Mouse (Mus musculus): ENCODE data around the gene Wdsub1. TPM values are rescaled to one million over a fixed set of nuclear protein-coding genes. Genes with fewer than 3 reads are reported as not detected.

Gene Wdsub1
- polyA plus RNA-seq (2015; fragmentation: Nextera tagmentation; extraction: Ambion mirVana): 41.9 and 47.4 TPM in 2 replicates

DNA sequence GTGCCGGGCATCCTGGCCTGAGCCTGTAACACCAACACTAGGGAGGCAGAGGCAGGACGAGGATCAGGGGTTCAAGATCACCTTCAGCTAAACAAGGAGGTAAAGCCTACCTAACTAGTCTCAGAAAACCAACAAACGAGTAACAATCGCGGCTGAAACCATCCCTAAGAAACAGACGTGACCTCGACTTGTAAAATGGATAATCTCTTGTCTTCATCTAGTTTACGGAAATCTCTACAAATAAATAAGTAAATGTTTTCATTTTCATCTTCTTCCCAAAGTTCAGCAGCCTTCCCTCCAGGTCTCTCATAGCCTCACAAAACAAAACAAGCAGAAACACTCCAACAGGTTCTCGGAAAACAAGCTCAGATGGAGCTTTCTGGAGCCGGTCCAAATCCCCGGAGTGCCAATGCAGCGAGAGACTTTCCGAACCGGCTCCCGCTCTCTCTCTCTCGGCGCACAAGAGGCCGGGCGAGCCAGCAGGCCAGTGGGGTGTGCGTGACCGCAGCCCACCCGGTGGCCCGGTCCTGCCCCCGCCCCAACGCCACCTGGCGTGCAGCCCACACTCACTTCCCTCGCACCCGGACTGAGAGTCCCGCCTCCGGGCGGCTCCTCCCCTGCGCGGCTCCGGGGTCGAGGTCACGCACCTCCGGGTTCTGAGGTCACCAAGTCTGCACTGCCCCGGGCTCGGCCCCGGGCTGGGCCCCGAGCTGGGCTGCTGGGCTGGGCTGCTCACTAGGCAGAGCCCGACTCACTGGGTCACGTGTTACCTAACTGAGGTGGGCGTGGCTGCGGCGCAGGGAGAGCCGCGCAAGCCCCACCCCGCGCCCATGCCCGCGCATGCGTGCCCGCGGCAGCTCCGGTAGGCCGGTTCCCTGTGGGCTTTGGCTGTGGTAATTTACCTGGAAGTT, at the start of gene Wdsub1:
Gene Wdsub1, minus strand, starts transcription at position 761 of the 911 bp plus-strand sequence.
- peak within 1 kb of the TSS; percentile 59 for H3K4me2 ChIP-seq (replicated peaks; ENCODE audit: low read depth, low read length)
- 4% methylated on average over 56 of the region's 57 CpGs for WGBS
- H3K4me3 ChIP-seq (ENCODE audit: low read length): peak within 1 kb of the TSS; percentile 76
- peak; percentile 98 for ATAC-seq (ENCODE audit: low FRiP score, low TSS enrichment)
- H3K36me3 ChIP-seq (ENCODE audit: insufficient read depth, low read length): peaks cover 9% of the 10 kb centered on the region; the same call in 1 of the 2 replicates
- H3K9me3 ChIP-seq (ENCODE audit: low read length): 0 out of 2 replicates have a peak, but pooled peaks cover 3% of the 10 kb centered on the region
- H3K27me3 ChIP-seq (ENCODE audit: insufficient read depth, low read length): no peaks in the 10 kb centered on the region
- H3K4me1 ChIP-seq (ENCODE audit: insufficient read depth, low read length): peaks cover 8% of the 10 kb centered on the region; the same call in 1 of the 2 replicates
- peak within 1 kb of the TSS; percentile 80 for H3K27ac ChIP-seq (ENCODE audit: low read length)
- peak within 1 kb of the TSS; percentile 87 for H3K9ac ChIP-seq (replicated peaks; ENCODE audit: low read length)

GRCm38 (mm10) chr2:59913610-59914009, 31.2 kb upstream of the Wdsub1 start:
- Histone ChIP-seq H3K4me3 (ENCODE audit: low read length) (no peak overlapping the region), H3K27ac (ENCODE audit: low read length) (no peak overlapping the region), H3K4me1 (ENCODE audit: insufficient read depth, low read length) (no peaks in the 10 kb centered on the region), H3K27me3 (ENCODE audit: insufficient read depth, low read length) (no peaks in the 10 kb centered on the region), H3K9ac (replicated peaks; ENCODE audit: low read length) (no peak overlapping the region), H3K9me3 (ENCODE audit: low read length) (no peaks in the 10 kb centered on the region), H3K4me2 (replicated peaks; ENCODE audit: low read depth, low read length) (no peak overlapping the region), H3K36me3 (ENCODE audit: insufficient read depth, low read length) (peaks cover 44% of the 10 kb centered on the region)
- 90% methylated on average over 11 of the region's 11 CpGs for WGBS
- no peak for ATAC-seq (ENCODE audit: low FRiP score, low TSS enrichment)

DNA sequence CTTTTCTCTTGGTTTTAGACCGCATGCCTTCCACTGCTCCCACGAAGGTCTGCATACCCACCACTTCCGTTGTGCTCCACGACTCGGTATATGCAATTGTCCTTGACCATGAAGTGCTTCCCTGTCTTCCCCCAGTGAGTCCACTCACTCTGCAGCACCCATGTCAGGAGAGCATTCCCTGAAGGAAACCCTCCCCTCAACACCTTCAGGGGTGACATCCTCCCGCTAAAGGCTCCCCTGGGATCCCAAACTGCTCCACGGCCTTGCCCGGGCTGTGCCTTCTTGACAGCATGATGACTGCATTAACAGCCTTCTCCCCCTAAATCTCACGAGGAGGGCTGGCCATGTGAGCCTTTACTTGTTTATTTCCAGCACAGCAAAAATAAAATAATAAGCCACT, 25.7 kb upstream of the Wdsub1 start:
- no peak for ATAC-seq (ENCODE audit: low FRiP score, low TSS enrichment)
- Histone ChIP-seq H3K4me3 (ENCODE audit: low read length) (no peak overlapping the region), H3K27ac (ENCODE audit: low read length) (no peak overlapping the region), H3K4me1 (ENCODE audit: insufficient read depth, low read length) (no peaks in the 10 kb centered on the region), H3K9me3 (ENCODE audit: low read length) (no peaks in the 10 kb centered on the region), H3K4me2 (replicated peaks; ENCODE audit: low read depth, low read length) (no peak overlapping the region), H3K9ac (replicated peaks; ENCODE audit: low read length) (no peak overlapping the region), H3K36me3 (ENCODE audit: insufficient read depth, low read length) (peaks cover 32% of the 10 kb centered on the region), H3K27me3 (ENCODE audit: insufficient read depth, low read length) (no peaks in the 10 kb centered on the region)
- 85% methylated on average over 9 of the region's 9 CpGs for WGBS

DNA sequence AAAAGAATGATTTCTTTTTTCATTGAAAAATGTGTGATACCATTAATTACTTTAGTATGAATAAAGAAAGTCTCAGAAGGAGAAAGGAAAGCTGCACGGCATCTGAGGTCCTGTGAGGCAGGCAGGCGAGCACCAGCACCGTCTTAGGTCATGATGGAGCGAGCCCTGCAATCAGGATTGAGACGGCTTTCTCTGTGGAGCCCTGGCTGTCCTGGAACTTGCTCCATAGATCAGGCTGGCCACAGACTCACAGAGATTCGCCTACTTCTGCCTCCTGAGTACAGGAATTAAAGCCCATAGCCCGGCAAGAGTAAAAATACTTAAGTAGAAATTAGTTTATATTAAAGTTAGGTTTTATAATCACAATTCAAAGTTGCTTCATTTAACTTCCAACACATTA, 21.6 kb upstream of the Wdsub1 start:
- Histone ChIP-seq H3K4me1 (ENCODE audit: insufficient read depth, low read length) (no peaks in the 10 kb centered on the region), H3K27me3 (ENCODE audit: insufficient read depth, low read length) (no peaks in the 10 kb centered on the region), H3K4me2 (replicated peaks; ENCODE audit: low read depth, low read length) (no peak overlapping the region), H3K4me3 (ENCODE audit: low read length) (no peak overlapping the region), H3K27ac (ENCODE audit: low read length) (no peak overlapping the region), H3K9me3 (ENCODE audit: low read length) (no peaks in the 10 kb centered on the region), H3K36me3 (ENCODE audit: insufficient read depth, low read length) (peaks cover 30% of the 10 kb centered on the region), H3K9ac (replicated peaks; ENCODE audit: low read length) (no peak overlapping the region)
- ATAC-seq (ENCODE audit: low FRiP score, low TSS enrichment): no peak
- 90% methylated on average over 7 of the region's 7 CpGs for WGBS

DNA sequence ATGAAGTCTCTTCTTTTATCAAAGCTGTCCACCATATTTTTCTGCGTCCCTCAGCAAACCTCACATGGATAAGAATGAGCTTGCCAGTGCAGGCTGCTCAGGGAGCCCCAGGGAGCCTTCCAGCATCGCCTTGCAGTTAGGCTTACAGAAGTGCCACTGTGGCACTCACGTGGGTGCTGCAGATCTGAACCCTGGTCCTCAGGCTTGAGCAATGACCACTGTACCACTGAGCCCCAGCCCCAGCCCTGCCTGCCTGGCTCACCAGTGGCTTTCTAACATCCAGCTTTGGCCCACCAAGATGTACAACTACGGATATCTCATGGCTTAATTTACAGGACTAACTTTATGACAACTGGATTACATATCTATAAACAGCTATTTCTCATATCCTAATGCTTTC, 16.3 kb upstream of the Wdsub1 start:
- Histone ChIP-seq H3K4me1 (ENCODE audit: insufficient read depth, low read length) (no peaks in the 10 kb centered on the region; the same call in 1 of the 2 replicates), H3K9me3 (ENCODE audit: low read length) (no peaks in the 10 kb centered on the region), H3K9ac (replicated peaks; ENCODE audit: low read length) (no peak overlapping the region), H3K4me2 (replicated peaks; ENCODE audit: low read depth, low read length) (no peak overlapping the region), H3K36me3 (ENCODE audit: insufficient read depth, low read length) (peaks cover 25% of the 10 kb centered on the region), H3K4me3 (ENCODE audit: low read length) (no peak overlapping the region), H3K27me3 (ENCODE audit: insufficient read depth, low read length) (no peaks in the 10 kb centered on the region), H3K27ac (ENCODE audit: low read length) (no peak overlapping the region)
- ATAC-seq (ENCODE audit: low FRiP score, low TSS enrichment): no peak
- 91% methylated on average over 4 of the region's 4 CpGs for WGBS

GRCm38 (mm10) chr2:59898105-59898504, 15.7 kb upstream of the Wdsub1 start:
- H3K4me1 ChIP-seq (ENCODE audit: insufficient read depth, low read length): no peaks in the 10 kb centered on the region; the same call in 1 of the 2 replicates
- no peak overlapping the region for H3K4me2 ChIP-seq (replicated peaks; ENCODE audit: low read depth, low read length)
- no peak overlapping the region for H3K27ac ChIP-seq (ENCODE audit: low read length)
- ATAC-seq (ENCODE audit: low FRiP score, low TSS enrichment): no peak
- peaks cover 25% of the 10 kb centered on the region for H3K36me3 ChIP-seq (ENCODE audit: insufficient read depth, low read length)
- no peak overlapping the region for H3K9ac ChIP-seq (replicated peaks; ENCODE audit: low read length)
- no peaks in the 10 kb centered on the region for H3K9me3 ChIP-seq (ENCODE audit: low read length)
- 84% methylated on average over 5 of the region's 7 CpGs for WGBS
- no peak overlapping the region for H3K4me3 ChIP-seq (ENCODE audit: low read length)
- H3K27me3 ChIP-seq (ENCODE audit: insufficient read depth, low read length): no peaks in the 10 kb centered on the region

DNA sequence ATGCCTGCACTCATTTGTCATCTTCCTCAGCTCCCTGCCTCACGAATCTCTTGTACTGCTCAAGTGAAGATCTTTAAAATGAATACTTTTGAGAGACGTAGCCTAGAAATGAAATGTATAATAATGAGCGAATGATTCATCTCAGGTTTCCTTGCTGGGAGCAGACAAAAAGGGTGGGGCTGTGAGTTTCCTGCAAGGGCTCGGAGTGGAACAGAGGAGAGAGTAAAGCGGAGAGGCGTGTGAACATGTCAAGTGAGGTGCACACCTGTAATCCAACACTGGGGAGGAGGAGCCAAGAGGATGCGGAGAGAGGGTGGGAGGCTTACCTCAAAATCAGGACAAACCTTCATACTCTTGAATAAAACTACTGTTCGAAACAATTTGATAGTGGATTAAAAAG, 14.4 kb upstream of the Wdsub1 start:
- ATAC-seq (ENCODE audit: low FRiP score, low TSS enrichment): no peak; the same call in 1 of the 2 replicates
- no peak overlapping the region for H3K4me3 ChIP-seq (ENCODE audit: low read length)
- 55% methylated on average over 8 of the region's 8 CpGs for WGBS
- H3K4me2 ChIP-seq (replicated peaks; ENCODE audit: low read depth, low read length): no peak overlapping the region
- no peaks in the 10 kb centered on the region for H3K27me3 ChIP-seq (ENCODE audit: insufficient read depth, low read length)
- no peaks in the 10 kb centered on the region for H3K9me3 ChIP-seq (ENCODE audit: low read length)
- H3K27ac ChIP-seq (ENCODE audit: low read length): no peak overlapping the region
- H3K9ac ChIP-seq (replicated peaks; ENCODE audit: low read length): no peak overlapping the region
- H3K4me1 ChIP-seq (ENCODE audit: insufficient read depth, low read length): no peaks in the 10 kb centered on the region; the same call in 1 of the 2 replicates
- H3K36me3 ChIP-seq (ENCODE audit: insufficient read depth, low read length): peaks cover 22% of the 10 kb centered on the region

- no peaks in the 10 kb centered on the region for H3K27me3 ChIP-seq (ENCODE audit: insufficient read depth, low read length)
- ATAC-seq (ENCODE audit: low FRiP score, low TSS enrichment): no peak
- no peaks in the 10 kb centered on the region; the same call in 1 of the 2 replicates for H3K4me1 ChIP-seq (ENCODE audit: insufficient read depth, low read length)
- 75% methylated on average over 7 of the region's 7 CpGs for WGBS
- H3K27ac ChIP-seq (ENCODE audit: low read length): peak overlapping the region; percentile 16; the same call in 1 of the 2 replicates
- H3K4me3 ChIP-seq (ENCODE audit: low read length): no peak overlapping the region
- no peaks in the 10 kb centered on the region for H3K9me3 ChIP-seq (ENCODE audit: low read length)
- peaks cover 18% of the 10 kb centered on the region for H3K36me3 ChIP-seq (ENCODE audit: insufficient read depth, low read length)
- H3K4me2 ChIP-seq (replicated peaks; ENCODE audit: low read depth, low read length): no peak overlapping the region
- H3K9ac ChIP-seq (replicated peaks; ENCODE audit: low read length): 0 out of 2 replicates have a peak overlapping the region, but pooled peaks have one; percentile 14
Measured at GRCm38 (mm10) chr2:59896400-59896799, 14.0 kb upstream of the Wdsub1 start.

DNA sequence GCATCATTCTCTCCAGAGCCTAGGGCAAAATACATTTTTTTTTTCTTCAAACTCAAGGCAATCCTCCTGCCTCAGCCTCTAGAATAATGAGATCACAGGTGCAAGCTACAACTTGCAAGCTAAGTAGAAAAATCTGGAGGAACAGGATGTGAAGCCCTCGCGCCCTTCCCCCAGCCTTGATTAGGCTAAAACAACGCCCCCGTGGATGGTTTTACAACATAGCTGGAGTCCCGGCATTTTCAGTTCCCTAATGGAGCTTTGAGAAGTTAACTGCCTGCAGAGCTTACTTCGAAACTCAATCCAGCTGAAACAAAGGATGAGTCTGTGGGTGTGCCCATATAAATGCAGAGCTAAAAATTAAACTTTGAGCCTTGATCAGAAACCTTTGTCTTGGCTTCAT, 7.3 kb upstream of the Wdsub1 start:
- H3K9ac ChIP-seq (replicated peaks; ENCODE audit: low read length): no peak overlapping the region
- ATAC-seq (ENCODE audit: low FRiP score, low TSS enrichment): no peak
- 51% methylated on average over 6 of the region's 6 CpGs for WGBS
- H3K4me2 ChIP-seq (replicated peaks; ENCODE audit: low read depth, low read length): no peak overlapping the region
- H3K27me3 ChIP-seq (ENCODE audit: insufficient read depth, low read length): no peaks in the 10 kb centered on the region
- 0 out of 2 replicates have a peak, but pooled peaks cover 2% of the 10 kb centered on the region for H3K36me3 ChIP-seq (ENCODE audit: insufficient read depth, low read length)
- no peaks in the 10 kb centered on the region for H3K4me1 ChIP-seq (ENCODE audit: insufficient read depth, low read length)
- H3K27ac ChIP-seq (ENCODE audit: low read length): no peak overlapping the region
- H3K9me3 ChIP-seq (ENCODE audit: low read length): no peaks in the 10 kb centered on the region
- H3K4me3 ChIP-seq (ENCODE audit: low read length): no peak overlapping the region
